Mouse (Mus musculus) kidney, adult 2 months (tissue): ENCODE data around the gene Slc2a1. TPM values are rescaled to one million over a fixed set of nuclear protein-coding genes. Genes with fewer than 3 reads are reported as not detected.

Source experiments
- DNase-seq: peaks from one replicate; pipeline ENCODE4 v3.0.0; 2021
- H3K27ac ChIP-seq: fragments of 200-500 bp; 2 replicates; pipeline ENCODE4 v1.5.1; 2012; ENCODE audit warnings: low read depth, low read length, control low read depth, inconsistent platforms; ENCODE audit not compliant: insufficient read depth
- H3K27me3 ChIP-seq: fragments of 200-500 bp; replicated peaks from 2 replicates; pipeline ENCODE4 v1.6.1; 2012; ENCODE audit warnings: mild to moderate bottlenecking, moderate library complexity, low read length, inconsistent platforms; ENCODE audit not compliant: control insufficient read depth, insufficient read depth
- H3K36me3 ChIP-seq: fragments of 200-500 bp; 2 replicates; pipeline ENCODE4 v1.6.1; 2012; ENCODE audit warnings: mild to moderate bottlenecking, moderate library complexity, low read length, inconsistent platforms; ENCODE audit not compliant: control insufficient read depth, insufficient read depth
- H3K4me1 ChIP-seq: fragments of 200-500 bp; 2 replicates; pipeline ENCODE4 v1.6.1; 2011; ENCODE audit warnings: low read length; ENCODE audit not compliant: control insufficient read depth, insufficient read depth
- H3K4me3 ChIP-seq: fragments of 200-500 bp; 2 replicates; pipeline ENCODE4 v1.5.1; 2011; ENCODE audit warnings: mild to moderate bottlenecking, low read depth, low read length, control low read depth; ENCODE audit not compliant: insufficient read depth
- CTCF ChIP-seq: fragments of 200-500 bp; conservative IDR thresholded peaks from 2 replicates; pipeline ENCODE4 v1.5.1; 2011; ENCODE audit warnings: low read depth, mild to moderate bottlenecking, control low read depth, low read length, moderate library complexity, mixed read lengths; ENCODE audit not compliant: insufficient read depth, insufficient read length
- POLR2A ChIP-seq: fragments of 200-500 bp; IDR thresholded peaks from one replicate; pipeline ENCODE4 v1.6.1; 2011; ENCODE audit warnings: low read depth, low read length, control low read depth
- WGBS: fragments of 180-500 bp; shearing (Covaris S2); methylation state at CpG from one replicate; pipeline ENCODE4 v1.1.7; 2018; 5-methylcytosine and 5-hydroxymethylcytosine counted together
- polyA plus RNA-seq: library from polyadenylated mRNA; depleted of rRNA; stranded (reverse); fragments of >200 nt; gene quantifications from 2 replicates; pipeline ENCODE4 v1.2.3, GENCODE M21; 2012

Slc2a1 gene
- polyA plus RNA-seq, 1 experiment: 78.4 TPM

DNA sequence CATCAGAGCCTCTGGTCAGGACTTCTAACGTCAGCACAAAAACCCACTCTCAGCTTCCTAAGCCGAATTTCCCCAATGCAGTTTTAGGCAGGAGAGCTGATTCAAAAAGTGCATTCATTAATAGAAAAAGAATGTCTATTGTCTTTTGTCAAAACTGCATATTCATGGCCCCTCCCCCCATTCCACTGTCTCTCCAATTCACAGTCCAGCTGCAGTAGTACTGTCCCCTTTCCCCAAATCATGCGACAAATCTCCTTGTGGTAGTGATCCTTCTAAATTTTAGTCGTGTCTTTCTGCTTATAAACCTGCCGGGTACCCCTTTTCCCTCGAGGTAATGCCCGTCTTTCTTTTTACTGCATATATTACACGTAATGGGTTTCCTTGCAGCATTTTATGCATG, 30.3 kb downstream of the Slc2a1 start:
- TF ChIP-seq CTCF (no peak), POLR2A (no peak)
- Histone ChIP-seq H3K36me3 (no peaks in the 10 kb centered on the region; the same call in 1 of the 2 replicates), H3K27me3 (no peaks in the 10 kb centered on the region), H3K27ac (no peak overlapping the region), H3K4me1 (0 out of 2 replicates have a peak, but pooled peaks cover 3% of the 10 kb centered on the region), H3K4me3 (no peak overlapping the region)
- no peak for DNase-seq
- WGBS: 69% methylated on average over 8 of the region's 8 CpGs

DNA sequence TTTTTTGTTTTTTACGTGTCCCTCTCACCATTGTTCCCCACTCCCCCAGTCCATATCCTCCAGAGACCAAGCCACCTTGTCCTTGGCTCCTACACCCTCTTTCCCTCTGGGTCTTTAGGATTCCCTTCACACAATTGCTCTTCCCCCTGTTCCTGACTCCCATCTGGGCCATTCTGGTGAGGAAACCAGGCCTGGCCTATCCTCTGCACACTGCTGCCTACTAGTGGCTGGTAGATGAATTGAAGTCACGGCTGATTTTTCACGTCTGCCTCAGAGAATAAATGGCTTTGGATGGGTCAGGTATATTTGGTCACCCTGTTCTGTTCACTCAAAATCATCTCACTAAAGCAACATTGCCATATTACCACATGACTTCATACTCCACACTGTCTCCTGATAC, 31.6 kb downstream of the Slc2a1 start:
- no peaks in the 10 kb centered on the region for H3K27me3 ChIP-seq
- TF ChIP-seq CTCF (peak; percentile 94), POLR2A (no peak)
- 57% methylated on average over 3 of the region's 3 CpGs for WGBS
- no peak overlapping the region for H3K4me3 ChIP-seq
- H3K4me1 ChIP-seq: 0 out of 2 replicates have a peak, but pooled peaks cover 3% of the 10 kb centered on the region
- H3K27ac ChIP-seq: no peak overlapping the region
- no peaks in the 10 kb centered on the region; the same call in 1 of the 2 replicates for H3K36me3 ChIP-seq
- DNase-seq: peak; percentile 72

DNA sequence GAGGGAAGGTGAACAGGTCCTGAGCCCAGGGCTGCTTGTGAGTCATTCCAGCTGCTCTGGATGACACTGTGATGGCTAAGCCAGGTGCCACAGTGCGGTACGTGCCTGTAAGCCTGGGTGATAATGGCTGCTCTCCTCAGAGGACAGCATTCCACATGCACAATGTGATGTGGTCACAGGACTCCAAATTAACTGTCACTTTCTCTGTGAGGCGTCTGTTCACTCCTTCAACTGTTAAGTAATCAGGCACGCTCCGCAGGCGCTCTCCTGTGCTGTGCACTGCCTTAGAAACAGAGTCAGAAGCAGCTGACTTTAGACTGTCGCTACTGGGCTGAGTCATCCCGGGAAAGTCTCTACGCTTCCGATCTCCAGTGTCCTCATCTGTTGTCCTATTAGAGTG, 32.7 kb downstream of the Slc2a1 start:
- Histone ChIP-seq H3K27ac (no peak overlapping the region), H3K27me3 (no peaks in the 10 kb centered on the region), H3K36me3 (no peaks in the 10 kb centered on the region; the same call in 1 of the 2 replicates), H3K4me3 (no peak overlapping the region), H3K4me1 (0 out of 2 replicates have a peak, but pooled peaks cover 3% of the 10 kb centered on the region)
- DNase-seq: no peak
- 75% methylated on average over 10 of the region's 10 CpGs for WGBS
- no peak for TF ChIP-seq CTCF
- no peak for TF ChIP-seq POLR2A

DNA sequence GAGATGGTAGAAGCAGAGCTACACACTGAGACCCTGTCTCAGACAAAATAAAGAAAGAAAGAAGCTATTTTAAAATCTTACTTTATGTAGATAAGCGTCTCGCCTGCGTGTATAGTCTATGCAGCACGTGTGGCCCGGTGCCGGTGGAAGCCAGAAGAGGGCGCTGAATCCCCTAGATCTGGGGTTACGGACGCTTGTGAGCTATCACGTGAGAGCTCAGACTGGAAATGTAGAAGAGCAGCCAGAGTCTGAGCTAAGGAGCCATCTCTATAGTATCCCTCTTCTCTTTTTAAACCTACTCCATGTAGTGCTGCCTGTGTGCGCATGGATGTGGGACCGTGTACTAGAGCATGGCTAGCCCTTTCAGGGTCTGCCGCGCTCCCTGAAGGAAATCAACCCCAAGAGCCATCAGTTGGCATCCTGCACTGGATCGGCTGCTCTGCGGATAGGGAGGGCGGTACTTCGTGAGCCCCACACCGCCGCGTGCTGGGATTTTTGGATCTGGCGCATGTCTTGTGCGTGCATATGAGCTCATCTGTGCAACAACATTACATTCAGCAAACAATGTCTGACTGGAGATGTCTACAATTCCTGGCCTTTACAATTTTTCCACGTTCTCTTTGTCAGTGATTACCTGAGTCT, 33.8 kb downstream of the Slc2a1 start:
- 36% methylated on average over 24 of the region's 24 CpGs for WGBS
- peak; percentile 67 for DNase-seq

DNA sequence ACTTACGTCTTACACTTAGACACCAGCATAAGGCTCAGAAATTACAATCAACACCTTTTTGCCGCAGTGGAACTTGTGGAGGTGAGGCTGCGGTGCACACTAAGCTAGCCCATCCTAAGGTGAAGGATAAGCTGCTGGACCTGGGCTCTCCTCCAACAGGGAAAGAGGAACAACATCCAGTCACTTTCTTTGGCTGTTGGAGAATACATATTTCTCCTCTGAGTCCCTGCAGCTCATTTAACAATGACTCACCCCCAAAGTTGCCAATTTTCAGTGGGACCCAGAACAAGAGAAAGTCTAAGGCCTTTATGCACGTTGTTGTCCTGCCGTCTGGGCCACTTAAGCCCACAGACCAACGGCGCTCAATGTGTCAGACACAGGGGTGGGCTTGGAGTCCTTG, 38.3 kb downstream of the Slc2a1 start:
- WGBS: 89% methylated on average over 7 of the region's 7 CpGs
- H3K27me3 ChIP-seq: no peaks in the 10 kb centered on the region
- H3K4me3 ChIP-seq: no peak overlapping the region
- H3K27ac ChIP-seq: no peak overlapping the region
- DNase-seq: no peak
- H3K36me3 ChIP-seq: no peaks in the 10 kb centered on the region
- H3K4me1 ChIP-seq: no peaks in the 10 kb centered on the region
- TF ChIP-seq CTCF (no peak), POLR2A (no peak)

More for the DNA sequence above, 33.8 kb downstream of the Slc2a1 start:
- Histone ChIP-seq H3K36me3 (no peaks in the 10 kb centered on the region), H3K27ac (no peak overlapping the region), H3K4me3 (no peak overlapping the region), H3K4me1 (0 out of 2 replicates have a peak, but pooled peaks cover 3% of the 10 kb centered on the region), H3K27me3 (no peaks in the 10 kb centered on the region)
- TF ChIP-seq CTCF (peak; percentile 55), POLR2A (no peak)

DNA sequence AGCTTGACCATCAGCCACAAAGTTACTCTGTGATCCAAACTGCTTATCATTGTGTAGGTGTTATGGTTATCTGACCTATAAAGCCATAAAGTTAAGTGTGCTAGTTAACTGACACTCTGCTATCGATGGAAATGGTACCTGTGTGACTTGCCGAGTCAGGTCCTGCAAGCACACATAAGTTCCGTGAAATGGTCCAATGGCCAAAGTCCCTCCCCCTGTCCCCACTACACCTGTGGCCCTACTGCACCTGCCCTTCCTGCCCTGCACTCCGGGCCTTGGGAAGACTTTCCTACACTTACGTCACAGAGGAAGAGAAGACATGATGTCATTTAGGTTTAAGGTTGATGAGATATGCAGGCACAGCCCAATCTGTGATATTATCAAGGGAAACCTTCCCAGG, 38.8 kb downstream of the Slc2a1 start:
- Histone ChIP-seq H3K4me1 (no peaks in the 10 kb centered on the region), H3K36me3 (no peaks in the 10 kb centered on the region), H3K27ac (no peak overlapping the region), H3K27me3 (no peaks in the 10 kb centered on the region), H3K4me3 (no peak overlapping the region)
- no peak for DNase-seq
- no peak for TF ChIP-seq CTCF
- no peak for TF ChIP-seq POLR2A
- 73% methylated on average over 5 of the region's 5 CpGs for WGBS

DNA sequence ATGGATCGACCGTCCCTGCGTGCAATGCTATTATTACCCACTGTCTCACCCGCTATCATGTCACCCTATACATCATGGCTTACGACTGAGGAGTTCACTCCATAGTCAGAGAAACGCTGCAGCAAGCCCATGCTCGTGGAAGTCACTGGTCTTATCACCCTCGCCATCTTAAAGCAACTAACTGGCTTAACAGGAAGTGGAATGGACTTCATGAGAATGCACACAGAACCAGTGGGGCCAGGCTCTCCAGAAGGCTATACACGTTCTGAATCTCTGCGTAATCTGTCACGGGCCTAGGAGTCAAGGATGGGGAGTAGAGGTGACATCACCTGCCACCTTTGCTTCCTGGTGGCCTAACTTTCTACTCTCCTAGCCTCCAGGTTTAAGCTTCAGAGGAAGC, 40.2 kb downstream of the Slc2a1 start:
- WGBS: 80% methylated on average over 11 of the region's 11 CpGs
- Histone ChIP-seq H3K4me3 (no peak overlapping the region), H3K4me1 (no peaks in the 10 kb centered on the region), H3K36me3 (no peaks in the 10 kb centered on the region), H3K27ac (no peak overlapping the region), H3K27me3 (no peaks in the 10 kb centered on the region)
- DNase-seq: no peak
- TF ChIP-seq CTCF (no peak), POLR2A (no peak)
